Mouse (Mus musculus): Measurements from ENCODE around the gene Ccdc63.

- TF ChIP-seq MYOD1 (IDR thresholded peaks at IDR 0.05; ENCODE audit: control insufficient read depth in 1 of 3, insufficient read length in 2 of 3, low read depth in 2 of 3) (no peak), POLR2AphosphoS2 (IDR thresholded peaks at IDR 0.05; ENCODE audit: insufficient read length, low read depth) (no peak), POLR2A (IDR thresholded peaks at IDR 0.05; ENCODE audit: insufficient read length, low read depth) (no peak), SRF (IDR thresholded peaks at IDR 0.05; ENCODE audit: control insufficient read depth, insufficient read length, low read depth) (no peak), REST (IDR thresholded peaks at IDR 0.05; ENCODE audit: insufficient read depth, insufficient read length) (no peak), TCF12 (IDR thresholded peaks at IDR 0.05; ENCODE audit: insufficient read depth, poor library complexity, severe bottlenecking) (no peak), USF1 (IDR thresholded peaks at IDR 0.05; ENCODE audit: low read depth) (no peak), E2F4 (IDR thresholded peaks at IDR 0.05; ENCODE audit: insufficient read depth) (no peak)
Measured at GRCm38 (mm10) chr5:122075736-122076135, 64.9 kb downstream of the Ccdc63 start.
